Mouse (Mus musculus): ENCODE measurements around the gene Chl1.

GRCm38 (mm10) chr6:103781058-103781457 is 270.7 kb downstream of the Chl1 start:
- TF ChIP-seq CTCF (conservative IDR thresholded peaks at IDR 0.05 in 1 of 2, IDR thresholded peaks at IDR 0.05 in 1 of 2; ENCODE audit: low read depth in 2 of 2, low read length in 2 of 2), result no peak
- no peak for TF ChIP-seq TBP (conservative IDR thresholded peaks at IDR 0.05; ENCODE audit: low read depth, low read length)
- no peak for TF ChIP-seq USF2 (conservative IDR thresholded peaks at IDR 0.05; ENCODE audit: low read depth, low read length)
- no peak for TF ChIP-seq EP300 (IDR thresholded peaks at IDR 0.05; ENCODE audit: low read length)
- TF ChIP-seq POLR2A (IDR thresholded peaks at IDR 0.05; ENCODE audit: low read depth, low read length), result no peak
- no peak for TF ChIP-seq KAT2A (IDR thresholded peaks at IDR 0.05; ENCODE audit: insufficient replicate concordance, low read length)
- TF ChIP-seq UBTF (IDR thresholded peaks at IDR 0.05; ENCODE audit: low read depth, low read length), result no peak
- TF ChIP-seq MAZ (IDR thresholded peaks at IDR 0.05; ENCODE audit: low read depth, low read length), result no peak
- no peak for TF ChIP-seq E2F4 (IDR thresholded peaks at IDR 0.05; ENCODE audit: insufficient replicate concordance, low read depth, low read length)
- no peak for TF ChIP-seq CHD2 (IDR thresholded peaks at IDR 0.05; ENCODE audit: low read length)
- TF ChIP-seq MXI1 (IDR thresholded peaks at IDR 0.05; ENCODE audit: low read depth, low read length), result no peak

All from CH12.LX (cell line).